Mouse (Mus musculus): Measurements from ENCODE around the gene Polr2g. TPM values are rescaled to one million over a fixed set of nuclear protein-coding genes. Genes with fewer than 3 reads are reported as not detected.

The Polr2g gene
- polyA plus RNA-seq, 1 experiment from 2014 or later: 147 TPM

- Histone ChIP-seq H3K9me3 (ENCODE audit: control insufficient read depth, low read length) (no peaks in the 10 kb centered on the region), H3K4me2 (ENCODE audit: low read depth, low read length) (no peak overlapping the region), H3K27me3 (ENCODE audit: control insufficient read depth, insufficient read depth, low read depth, low read length) (no peaks in the 10 kb centered on the region), H3K4me1 (replicated peaks; ENCODE audit: control insufficient read depth, insufficient read depth, low read length) (peaks cover 13% of the 10 kb centered on the region), H3K36me3 (ENCODE audit: control insufficient read depth, insufficient read depth, low read length) (peaks cover 53% of the 10 kb centered on the region), H3K9ac (ENCODE audit: low read length) (no peak overlapping the region), H3K27ac (ENCODE audit: low read length) (no peak overlapping the region), H3K4me3 (ENCODE audit: low read length) (no peak overlapping the region)
- no peak for ATAC-seq (ENCODE audit: low read depth)
- WGBS: 94% methylated on average over 1 of the region's 1 CpGs
These were observed 53.0 kb downstream of the Polr2g start for GRCm38 (mm10) chr19:8745382-8745781.

Other genes with a start within 250 kb of the Polr2g start
- gene Slc22a8, start 207.3 kb downstream of the Polr2g start, polyA plus RNA-seq (2015; fragmentation: Nextera tagmentation; extraction: Ambion mirVana): 0.09 and 0.11 TPM in 2 replicates
- gene Slc22a6, start 180.5 kb downstream of the Polr2g start, polyA plus RNA-seq (2015; fragmentation: Nextera tagmentation; extraction: Ambion mirVana): not detected in 2 replicates
- 0.10 and 0.21 TPM in 2 replicates for gene Chrm1, start 134.8 kb downstream of the Polr2g start, polyA plus RNA-seq (2015; fragmentation: Nextera tagmentation; extraction: Ambion mirVana)
- gene Slc3a2, start 75.2 kb downstream of the Polr2g start, polyA plus RNA-seq (2015; fragmentation: Nextera tagmentation; extraction: Ambion mirVana): 77.0 and 78.8 TPM in 2 replicates
- 75.5 and 78.9 TPM in 2 replicates for gene Wdr74, start 62.8 kb downstream of the Polr2g start, polyA plus RNA-seq (2015; fragmentation: Nextera tagmentation; extraction: Ambion mirVana)
- gene 1700092M07Rik, start 57.9 kb downstream of the Polr2g start, polyA plus RNA-seq (2015; fragmentation: Nextera tagmentation; extraction: Ambion mirVana): 0.83 and 2.7 TPM in 2 replicates
- 162 and 174 TPM in 2 replicates for gene Stx5a, start 57.2 kb downstream of the Polr2g start, polyA plus RNA-seq (2015; fragmentation: Nextera tagmentation; extraction: Ambion mirVana)
- gene Nxf1, start 41.5 kb downstream of the Polr2g start, polyA plus RNA-seq (2015; fragmentation: Nextera tagmentation; extraction: Ambion mirVana): 186 and 190 TPM in 2 replicates
- gene Tmem223, start 27.6 kb downstream of the Polr2g start, polyA plus RNA-seq (2015; fragmentation: Nextera tagmentation; extraction: Ambion mirVana): 188 and 194 TPM in 2 replicates
- 88.2 and 89.7 TPM in 2 replicates for gene Tmem179b, start 24.1 kb downstream of the Polr2g start, polyA plus RNA-seq (2015; fragmentation: Nextera tagmentation; extraction: Ambion mirVana)
- 24.0 and 26.0 TPM in 2 replicates for gene Taf6l, start 12.2 kb downstream of the Polr2g start, polyA plus RNA-seq (2015; fragmentation: Nextera tagmentation; extraction: Ambion mirVana)
- gene Zbtb3, start 4.0 kb upstream of the Polr2g start, polyA plus RNA-seq (2015; fragmentation: Nextera tagmentation; extraction: Ambion mirVana): 5.5 and 5.6 TPM in 2 replicates
- gene Ttc9c, start 20.8 kb upstream of the Polr2g start, polyA plus RNA-seq (2015; fragmentation: Nextera tagmentation; extraction: Ambion mirVana): 55.2 and 56.5 TPM in 2 replicates
- 4.4 and 5.0 TPM in 2 replicates for gene Hnrnpul2, start 21.4 kb upstream of the Polr2g start, polyA plus RNA-seq (2015; fragmentation: Nextera tagmentation; extraction: Ambion mirVana)
- not detected in 2 replicates for gene AC129217.1, start 31.2 kb upstream of the Polr2g start, polyA plus RNA-seq (2015; fragmentation: Nextera tagmentation; extraction: Ambion mirVana)
- 54.1 and 54.6 TPM in 2 replicates for gene Bscl2, start 38.9 kb upstream of the Polr2g start, polyA plus RNA-seq (2015; fragmentation: Nextera tagmentation; extraction: Ambion mirVana)
- 2.8 and 3.3 TPM in 2 replicates for gene Gng3, start 40.6 kb upstream of the Polr2g start, polyA plus RNA-seq (2015; fragmentation: Nextera tagmentation; extraction: Ambion mirVana)
- gene Lrrn4cl, start 52.2 kb upstream of the Polr2g start, polyA plus RNA-seq (2015; fragmentation: Nextera tagmentation; extraction: Ambion mirVana): 1.6 and 1.7 TPM in 2 replicates
- gene Ubxn1, start 72.9 kb upstream of the Polr2g start, polyA plus RNA-seq (2015; fragmentation: Nextera tagmentation; extraction: Ambion mirVana): 156 and 164 TPM in 2 replicates
- 63.5 and 64.0 TPM in 2 replicates for gene Uqcc3, start 82.3 kb upstream of the Polr2g start, polyA plus RNA-seq (2015; fragmentation: Nextera tagmentation; extraction: Ambion mirVana)
- 71.3 and 75.9 TPM in 2 replicates for gene Lbhd1, start 85.2 kb upstream of the Polr2g start, polyA plus RNA-seq (2015; fragmentation: Nextera tagmentation; extraction: Ambion mirVana)
- gene Gm49403, start 85.4 kb upstream of the Polr2g start, polyA plus RNA-seq (2015; fragmentation: Nextera tagmentation; extraction: Ambion mirVana): not detected in 2 replicates
- gene 1810009A15Rik, start 90.3 kb upstream of the Polr2g start, polyA plus RNA-seq (2015; fragmentation: Nextera tagmentation; extraction: Ambion mirVana): 68.4 and 71.4 TPM in 2 replicates
- not detected in 2 replicates for gene Gm49416, start 90.3 kb upstream of the Polr2g start, polyA plus RNA-seq (2015; fragmentation: Nextera tagmentation; extraction: Ambion mirVana)
- 38.3 and 40.8 TPM in 2 replicates for gene Ints5, start 94.4 kb upstream of the Polr2g start, polyA plus RNA-seq (2015; fragmentation: Nextera tagmentation; extraction: Ambion mirVana)
- 125 and 127 TPM in 2 replicates for gene Ganab, start 99.5 kb upstream of the Polr2g start, polyA plus RNA-seq (2015; fragmentation: Nextera tagmentation; extraction: Ambion mirVana)
- gene B3gat3, start 121.8 kb upstream of the Polr2g start, polyA plus RNA-seq (2015; fragmentation: Nextera tagmentation; extraction: Ambion mirVana): 40.2 and 43.5 TPM in 2 replicates
- 2.8 and 4.0 TPM in 2 replicates for gene Rom1, start 130.8 kb upstream of the Polr2g start, polyA plus RNA-seq (2015; fragmentation: Nextera tagmentation; extraction: Ambion mirVana)
- 31.0 and 32.2 TPM in 2 replicates for gene Eml3, start 131.0 kb upstream of the Polr2g start, polyA plus RNA-seq (2015; fragmentation: Nextera tagmentation; extraction: Ambion mirVana)
- gene Mta2, start 143.3 kb upstream of the Polr2g start, polyA plus RNA-seq (2015; fragmentation: Nextera tagmentation; extraction: Ambion mirVana): 149 and 164 TPM in 2 replicates
- 27.5 and 28.9 TPM in 2 replicates for gene Tut1, start 155.3 kb upstream of the Polr2g start, polyA plus RNA-seq (2015; fragmentation: Nextera tagmentation; extraction: Ambion mirVana)
- 366 TPM in 2 replicates for gene Eef1g, start 168.5 kb upstream of the Polr2g start, polyA plus RNA-seq (2015; fragmentation: Nextera tagmentation; extraction: Ambion mirVana)
- 30.5 and 31.0 TPM in 2 replicates for gene Ahnak, start 190.7 kb upstream of the Polr2g start, polyA plus RNA-seq (2015; fragmentation: Nextera tagmentation; extraction: Ambion mirVana)